Mouse (Mus musculus) skeletal muscle tissue, adult 2 months (tissue): ENCODE results near the gene Fibcd1.
A peak's percentile ranks its signal among the peaks of the same experiment; 100 is the strongest.

ENCODE experiments used
- DNase-seq: peaks from one replicate; pipeline ENCODE4 v3.0.0-alpha.2; 2012; ENCODE audit warnings: low read depth, low spot score

The Fibcd1 gene

GRCm38 (mm10) chr2:31857180-31857579 lies 11.4 kb upstream of the Fibcd1 start:
- DNase-seq: no peak

- no peak for DNase-seq
Measured at GRCm38 (mm10) chr2:31855991-31856390, 10.2 kb upstream of the Fibcd1 start.

- no peak for DNase-seq
Measured at GRCm38 (mm10) chr2:31850141-31850540, 4.3 kb upstream of the Fibcd1 start.

DNA sequence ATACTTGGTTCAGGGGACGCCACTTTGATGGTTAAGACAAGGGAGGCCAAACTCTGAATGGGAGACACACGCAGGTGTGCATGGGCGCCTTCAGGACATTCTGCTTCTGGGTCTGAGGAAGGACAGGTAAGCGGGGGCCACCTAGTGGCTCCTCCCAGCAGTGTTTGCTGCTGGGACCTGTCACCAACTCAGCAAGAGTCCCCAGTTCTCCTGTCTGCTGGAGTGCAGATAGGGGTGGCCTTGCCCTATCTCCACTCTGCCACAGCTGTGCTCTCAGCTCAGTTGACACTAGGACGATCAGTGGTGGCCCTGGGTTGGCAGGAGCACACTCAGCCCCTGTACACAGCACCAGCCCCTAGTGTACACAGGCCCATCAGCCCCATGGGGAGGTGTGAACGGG lies 2.1 kb upstream of the Fibcd1 start:
- no peak for DNase-seq

DNA sequence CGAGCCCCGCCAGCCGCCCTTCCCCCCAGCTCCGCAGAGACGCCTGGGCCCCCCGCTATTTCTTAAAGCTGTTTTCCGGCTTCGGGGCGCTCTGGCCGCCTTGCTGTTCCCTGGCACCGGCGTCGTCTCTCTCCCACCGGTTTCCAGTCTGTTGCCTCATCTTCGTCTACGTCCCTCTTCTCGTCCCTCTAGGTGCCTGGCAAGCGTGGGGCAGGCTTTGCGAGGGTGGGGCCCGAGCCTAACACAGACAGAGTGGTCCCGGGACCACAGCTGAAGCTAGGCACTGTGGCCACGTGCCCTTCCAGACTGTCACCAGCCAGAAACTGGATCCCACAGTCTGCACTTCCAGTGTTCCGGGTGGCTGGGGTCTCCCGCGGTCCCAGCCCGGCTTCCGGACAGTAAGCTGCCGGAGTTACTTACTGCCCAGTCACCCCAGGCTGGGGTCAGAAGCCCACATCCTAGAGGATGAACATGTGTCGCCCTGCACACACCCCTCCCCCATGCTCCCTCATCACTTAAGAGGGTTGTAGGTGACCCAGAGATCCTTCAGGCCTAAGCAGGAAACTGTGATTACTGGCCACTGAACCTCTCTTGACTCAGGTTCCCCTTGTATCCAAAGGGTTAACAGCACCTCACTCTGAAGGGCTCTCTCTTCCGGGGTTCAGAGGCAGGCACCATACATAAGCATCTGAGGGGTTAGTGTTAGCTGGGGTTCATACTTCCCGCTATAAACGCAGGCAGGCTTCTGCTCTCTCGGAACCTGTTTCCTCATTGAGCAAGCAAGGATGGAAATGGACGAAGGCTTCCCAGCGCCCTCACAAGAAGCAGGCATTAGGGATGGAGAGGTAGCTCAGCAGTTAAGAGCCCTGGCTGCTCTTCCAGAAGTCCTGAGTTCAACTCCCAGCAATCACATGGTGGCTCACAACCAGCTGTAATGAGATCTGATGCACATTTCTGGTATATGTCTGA lies 1.2 kb upstream of the Fibcd1 start:
- DNase-seq: no peak

DNA sequence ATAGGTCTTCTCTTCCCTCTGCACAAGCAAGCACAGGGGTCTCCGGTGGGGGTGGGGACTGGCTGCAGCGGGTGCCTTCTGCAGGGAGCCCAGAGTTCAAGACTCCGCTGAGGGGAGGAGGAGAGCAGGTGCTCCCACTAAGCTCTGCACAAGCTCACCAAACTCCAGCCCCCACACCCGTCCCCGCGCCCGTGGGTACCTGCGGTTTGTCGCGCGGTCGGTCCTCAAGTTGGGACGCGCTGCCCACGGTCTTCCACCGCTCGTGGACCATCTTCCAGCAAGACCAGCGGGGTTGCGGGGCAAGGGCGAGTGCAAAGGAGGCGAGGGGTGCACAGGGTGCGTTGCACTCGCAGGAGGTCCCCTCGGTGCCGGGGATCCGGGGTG lies 301 bp downstream of the Fibcd1 start:
- DNase-seq: no peak

GRCm38 (mm10) chr2:31844729-31845136 lies 1.1 kb downstream of the Fibcd1 start:
- DNase-seq: no peak

DNA sequence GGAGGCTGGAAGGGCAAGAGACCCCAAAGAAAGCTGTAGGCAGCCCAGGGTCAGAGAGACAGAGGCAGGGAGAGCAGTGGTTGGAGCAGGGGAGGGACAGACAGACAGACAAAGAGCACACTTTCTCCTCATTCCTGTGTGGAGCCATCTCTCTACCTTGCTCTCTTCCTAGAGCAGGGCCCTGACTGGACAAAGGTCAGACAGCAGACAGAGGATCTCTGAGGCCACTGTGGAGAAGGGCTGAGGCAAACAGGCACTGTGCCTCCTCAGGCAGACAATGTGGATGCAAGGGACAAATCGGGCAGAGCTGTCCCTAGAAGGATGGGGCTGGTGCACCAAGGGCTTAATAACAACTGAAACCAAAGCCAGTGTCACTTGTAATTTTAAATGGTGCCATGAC lies 6.9 kb downstream of the Fibcd1 start:
- DNase-seq: no peak

- DNase-seq: no peak
Measured at GRCm38 (mm10) chr2:31836985-31837384, 8.8 kb downstream of the Fibcd1 start.

- DNase-seq: no peak
Measured at GRCm38 (mm10) chr2:31836091-31836490, 9.7 kb downstream of the Fibcd1 start.

GRCm38 (mm10) chr2:31828311-31828825 lies 17.4 kb downstream of the Fibcd1 start:
- no peak for DNase-seq

DNA sequence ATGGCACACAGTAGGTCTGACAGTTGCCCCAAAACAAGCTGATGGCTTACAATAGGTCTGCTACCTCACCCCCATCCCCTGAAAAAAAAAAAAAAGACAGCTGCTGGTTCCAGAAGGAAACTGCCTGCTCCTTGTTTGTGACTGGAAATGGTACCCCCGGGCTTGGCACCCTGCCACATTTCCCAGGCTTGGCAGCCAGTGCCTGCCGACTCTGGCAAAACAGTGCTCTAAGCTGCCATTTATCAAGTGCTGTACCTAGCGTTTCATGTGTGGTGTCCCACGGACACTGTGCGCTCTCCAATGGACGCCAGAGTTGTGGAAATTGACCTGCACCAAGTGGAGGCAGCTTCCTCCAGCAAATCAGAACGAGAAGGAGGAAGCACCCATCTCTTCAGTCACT lies 17.9 kb downstream of the Fibcd1 start:
- DNase-seq: no peak

DNA sequence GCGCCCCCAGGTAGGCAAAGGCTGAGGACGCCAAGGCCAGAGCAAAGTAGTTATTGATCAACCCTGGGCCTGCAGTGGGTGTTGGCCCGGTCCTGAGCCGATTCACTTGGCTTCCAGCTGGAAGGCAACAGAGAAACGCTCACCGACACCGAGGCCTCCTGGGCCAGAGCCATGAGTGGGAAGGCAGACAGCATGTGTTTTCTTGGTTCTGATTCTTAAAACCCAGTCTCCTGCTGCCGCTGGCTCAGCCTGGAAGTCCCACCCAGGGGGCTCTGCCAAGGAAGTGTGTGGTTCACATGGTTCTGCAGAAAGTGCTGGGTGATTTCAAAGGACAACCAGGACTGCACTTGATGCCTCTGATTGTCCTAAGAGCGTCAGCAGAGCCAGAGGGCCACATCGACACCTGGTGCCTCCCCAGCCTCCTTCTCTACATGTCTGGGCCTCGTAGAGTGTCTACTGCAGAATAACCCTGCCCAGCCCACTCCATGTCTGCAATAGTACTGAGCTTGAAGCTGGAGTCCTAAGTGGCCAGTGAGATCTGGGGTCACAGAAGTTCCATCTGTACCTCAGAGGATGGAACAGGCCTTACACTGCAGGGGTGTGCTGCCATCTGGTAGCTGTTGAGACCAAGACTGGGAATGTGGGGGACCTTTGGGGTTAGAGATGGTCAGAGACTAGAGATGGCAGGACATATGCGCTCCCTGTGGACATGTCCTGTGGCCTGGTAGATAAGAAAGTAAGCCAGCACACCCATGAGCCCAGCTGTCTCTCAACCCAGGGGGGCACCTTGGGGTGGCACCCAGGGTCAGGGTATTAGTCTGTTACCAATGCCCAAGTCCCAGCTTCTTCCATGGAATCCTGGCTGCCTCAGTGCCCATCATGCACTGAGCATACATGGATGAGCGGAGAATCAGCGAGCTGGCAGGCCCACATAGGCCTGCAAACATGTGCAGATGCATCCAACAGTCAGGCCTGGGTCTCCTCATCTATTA lies 19.4 kb downstream of the Fibcd1 start:
- DNase-seq: no peak

DNA sequence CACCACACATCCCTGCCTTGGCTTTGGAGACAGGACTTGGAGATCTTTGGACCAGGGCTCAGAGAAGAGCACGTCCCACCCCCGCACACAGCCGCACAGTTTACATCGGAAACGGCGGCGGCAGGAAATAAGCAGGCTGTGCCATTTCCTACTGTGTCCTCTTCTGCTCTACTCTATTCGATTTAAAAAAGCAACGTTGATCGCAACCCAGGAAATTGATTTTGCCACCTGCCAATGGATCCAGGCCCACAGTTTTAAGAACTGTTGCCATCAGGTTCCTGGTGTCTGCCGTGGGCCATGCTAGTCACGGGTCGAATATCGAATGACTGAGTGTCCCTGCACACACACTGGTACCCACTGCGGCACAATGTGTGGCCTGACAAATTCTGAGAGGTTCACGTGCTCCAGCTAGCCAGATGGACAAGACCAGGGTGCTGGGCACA lies 20.3 kb downstream of the Fibcd1 start:
- no peak for DNase-seq

- no peak for DNase-seq
Measured at GRCm38 (mm10) chr2:31823933-31824730, 21.7 kb downstream of the Fibcd1 start.

GRCm38 (mm10) chr2:31822524-31823371 lies 23.1 kb downstream of the Fibcd1 start:
- no peak for DNase-seq

GRCm38 (mm10) chr2:31815367-31815766 lies 30.4 kb downstream of the Fibcd1 start:
- peak; percentile 58 for DNase-seq

DNA sequence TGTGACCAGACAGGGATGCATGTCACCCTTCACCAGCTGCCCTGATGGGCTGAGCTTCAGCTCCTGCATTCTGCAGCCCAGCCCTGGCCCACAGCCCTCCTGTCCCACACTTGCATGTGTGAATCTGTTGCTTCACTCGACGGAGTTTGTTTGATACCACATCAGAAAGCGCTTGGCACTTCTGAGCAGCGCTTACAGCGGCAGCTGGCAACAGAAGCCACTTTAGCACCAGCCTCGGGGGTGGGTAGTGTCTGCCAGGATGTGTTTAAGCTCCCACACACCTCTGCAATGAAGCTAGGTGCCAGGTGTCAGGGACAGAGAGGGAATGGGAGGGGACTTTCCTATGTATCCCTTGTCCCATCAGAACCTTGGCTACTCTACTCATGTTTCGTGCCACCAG lies 31.1 kb downstream of the Fibcd1 start:
- DNase-seq: no peak

DNA sequence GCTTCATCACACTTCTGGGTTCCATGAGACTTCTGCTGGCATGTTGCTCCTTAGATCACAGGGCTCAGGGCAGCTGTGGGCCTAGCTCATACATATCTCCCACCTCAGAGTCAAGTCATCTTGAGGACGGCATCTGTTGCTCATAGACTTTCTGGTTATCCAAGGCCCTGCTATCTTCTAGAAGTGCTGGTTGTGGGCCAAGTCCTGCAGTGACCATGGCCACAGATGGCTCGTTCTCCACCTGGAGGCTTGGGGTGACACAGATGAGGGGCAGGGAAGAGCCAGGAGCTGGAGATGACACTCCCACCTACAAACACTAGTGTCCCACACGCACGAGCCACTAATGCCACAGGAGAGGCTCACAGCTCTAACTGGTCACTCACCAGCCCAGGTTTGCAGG lies 32.2 kb downstream of the Fibcd1 start:
- DNase-seq: no peak
